Mouse (Mus musculus) forebrain, embryonic 10.5 days (tissue): ENCODE measurements around the gene Lysmd4. TPM values are rescaled to one million over a fixed set of nuclear protein-coding genes. Genes with fewer than 3 reads are reported as not detected.

ENCODE experiments used
- DNase-seq: peaks from one replicate; pipeline ENCODE4 v3.0.0-alpha.2; 2017; ENCODE audit warnings: low spot score; ENCODE audit errors: extremely low spot score
- H3K27ac ChIP-seq: fragments of 300-500 bp; sonication (generic); 2 replicates; pipeline ENCODE4 v1.5.1; 2016; ENCODE audit warnings: mild to moderate bottlenecking
- H3K27me3 ChIP-seq: fragments of 300-500 bp; sonication (generic); 2 replicates; pipeline ENCODE4 v1.6.1; 2016; ENCODE audit warnings: mild to moderate bottlenecking; ENCODE audit not compliant: poor library complexity, severe bottlenecking
- H3K36me3 ChIP-seq: fragments of 300-500 bp; sonication (generic); replicated peaks from 2 replicates; pipeline ENCODE4 v1.6.1; 2016; ENCODE audit warnings: mild to moderate bottlenecking, moderate library complexity
- H3K4me1 ChIP-seq: fragments of 300-500 bp; sonication (generic); 2 replicates; pipeline ENCODE4 v1.6.1; 2016
- H3K4me3 ChIP-seq: fragments of 300-500 bp; sonication (generic); 2 replicates; pipeline ENCODE4 v1.5.1; 2016; ENCODE audit warnings: mild to moderate bottlenecking, moderate library complexity
- H3K9me3 ChIP-seq: fragments of 300-500 bp; sonication (generic); 2 replicates; pipeline ENCODE4 v1.6.1; 2016; ENCODE audit warnings: mild to moderate bottlenecking, moderate library complexity
- whole genome bisulfite sequencing: fragments of 180-500 bp; shearing (Covaris S2); methylation state at CpG from one replicate; pipeline ENCODE4 v1.1.7; 2016; 5-methylcytosine and 5-hydroxymethylcytosine counted together
- polyA plus RNA-seq: library from polyadenylated mRNA; unstranded; fragments of >200 nt; fragmentation: Nextera tagmentation; extraction: Ambion mirVana; gene quantifications from 2 replicates; pipeline ENCODE4 v1.2.1, GENCODE M21; 2016

Gene Lysmd4
- polyA plus RNA-seq, 1 experiment from 2014 or later, result 11.2 TPM

- no peaks in the 10 kb centered on the region for H3K27me3 ChIP-seq
- no peak for DNase-seq
- H3K4me3 ChIP-seq, result no peak overlapping the region
- WGBS, result 95% methylated on average over 3 of the region's 3 CpGs
- no peaks in the 10 kb centered on the region for H3K9me3 ChIP-seq
- H3K36me3 ChIP-seq, result peaks cover 17% of the 10 kb centered on the region
- no peaks in the 10 kb centered on the region for H3K4me1 ChIP-seq
- H3K27ac ChIP-seq, result no peak overlapping the region
These were observed 84.7 kb downstream of the Lysmd4 start for GRCm38 (mm10) chr7:67307078-67307477.

GRCm38 (mm10) chr7:67308102-67308501, 85.8 kb downstream of the Lysmd4 start:
- WGBS, result 92% methylated on average over 2 of the region's 2 CpGs
- no peaks in the 10 kb centered on the region for H3K9me3 ChIP-seq
- H3K4me1 ChIP-seq, result no peaks in the 10 kb centered on the region
- no peaks in the 10 kb centered on the region for H3K27me3 ChIP-seq
- H3K27ac ChIP-seq, result no peak overlapping the region
- no peak for DNase-seq
- H3K4me3 ChIP-seq, result no peak overlapping the region
- peaks cover 17% of the 10 kb centered on the region for H3K36me3 ChIP-seq

- no peak for DNase-seq
- Histone ChIP-seq H3K4me3 (no peak overlapping the region), H3K27ac (no peak overlapping the region), H3K36me3 (peaks cover 12% of the 10 kb centered on the region; the same call in 1 of the 2 replicates), H3K27me3 (no peaks in the 10 kb centered on the region), H3K9me3 (no peaks in the 10 kb centered on the region), H3K4me1 (no peaks in the 10 kb centered on the region)
- WGBS, result 97% methylated on average over 2 of the region's 2 CpGs
These were observed 87.8 kb downstream of the Lysmd4 start for GRCm38 (mm10) chr7:67310151-67310550.

GRCm38 (mm10) chr7:67313200-67313599, 90.9 kb downstream of the Lysmd4 start:
- DNase-seq, result no peak
- no peaks in the 10 kb centered on the region for H3K9me3 ChIP-seq
- H3K27ac ChIP-seq, result no peak overlapping the region
- peaks cover 17% of the 10 kb centered on the region; the same call in 1 of the 2 replicates for H3K36me3 ChIP-seq
- no peaks in the 10 kb centered on the region for H3K4me1 ChIP-seq
- no peak overlapping the region for H3K4me3 ChIP-seq
- 93% methylated on average over 3 of the region's 3 CpGs for WGBS
- no peaks in the 10 kb centered on the region for H3K27me3 ChIP-seq

- H3K4me1 ChIP-seq, result no peaks in the 10 kb centered on the region
- no peaks in the 10 kb centered on the region for H3K9me3 ChIP-seq
- DNase-seq, result no peak
- no peak overlapping the region for H3K4me3 ChIP-seq
- H3K27me3 ChIP-seq, result no peaks in the 10 kb centered on the region
- no peak overlapping the region for H3K27ac ChIP-seq
- H3K36me3 ChIP-seq, result 0 out of 2 replicates have a peak, but pooled peaks cover 10% of the 10 kb centered on the region
These were observed 96.4 kb downstream of the Lysmd4 start for GRCm38 (mm10) chr7:67318697-67319096.

- H3K4me1 ChIP-seq, result no peaks in the 10 kb centered on the region
- no peaks in the 10 kb centered on the region for H3K27me3 ChIP-seq
- WGBS, result 82% methylated on average over 1 of the region's 1 CpGs
- 0 out of 2 replicates have a peak, but pooled peaks cover 3% of the 10 kb centered on the region for H3K36me3 ChIP-seq
- no peak for DNase-seq
- H3K4me3 ChIP-seq, result no peak overlapping the region
- H3K27ac ChIP-seq, result no peak overlapping the region
- H3K9me3 ChIP-seq, result no peaks in the 10 kb centered on the region
These were observed 98.0 kb downstream of the Lysmd4 start for GRCm38 (mm10) chr7:67320359-67320758.

- WGBS, result 88% methylated on average over 7 of the region's 7 CpGs
- Histone ChIP-seq H3K4me1 (no peaks in the 10 kb centered on the region), H3K4me3 (no peak overlapping the region), H3K36me3 (peaks cover 16% of the 10 kb centered on the region), H3K27me3 (no peaks in the 10 kb centered on the region), H3K27ac (no peak overlapping the region), H3K9me3 (peaks cover 2% of the 10 kb centered on the region; the same call in 1 of the 2 replicates)
- no peak for DNase-seq
These were observed 119.8 kb downstream of the Lysmd4 start for GRCm38 (mm10) chr7:67342067-67342625.

- peaks cover 14% of the 10 kb centered on the region for H3K36me3 ChIP-seq
- WGBS, result 89% methylated on average over 1 of the region's 1 CpGs
- H3K27me3 ChIP-seq, result no peaks in the 10 kb centered on the region
- no peak for DNase-seq
- H3K4me1 ChIP-seq, result no peaks in the 10 kb centered on the region
- H3K27ac ChIP-seq, result no peak overlapping the region
- no peak overlapping the region for H3K4me3 ChIP-seq
- no peaks in the 10 kb centered on the region for H3K9me3 ChIP-seq
These were observed 122.1 kb downstream of the Lysmd4 start for GRCm38 (mm10) chr7:67344443-67344842.

- DNase-seq, result no peak
- Histone ChIP-seq H3K27me3 (no peaks in the 10 kb centered on the region), H3K4me3 (no peak overlapping the region), H3K9me3 (peaks cover 14% of the 10 kb centered on the region), H3K36me3 (peaks cover 14% of the 10 kb centered on the region), H3K27ac (no peak overlapping the region), H3K4me1 (no peaks in the 10 kb centered on the region)
- WGBS, result 83% methylated on average over 4 of the region's 4 CpGs
These were observed 130.6 kb downstream of the Lysmd4 start for GRCm38 (mm10) chr7:67352989-67353388.

- H3K9me3 ChIP-seq, result peaks cover 14% of the 10 kb centered on the region
- DNase-seq, result no peak
- H3K27me3 ChIP-seq, result no peaks in the 10 kb centered on the region
- H3K27ac ChIP-seq, result no peak overlapping the region
- no peaks in the 10 kb centered on the region for H3K4me1 ChIP-seq
- WGBS, result 89% methylated on average over 6 of the region's 6 CpGs
- H3K36me3 ChIP-seq, result peaks cover 14% of the 10 kb centered on the region
- no peak overlapping the region for H3K4me3 ChIP-seq
These were observed 131.3 kb downstream of the Lysmd4 start for GRCm38 (mm10) chr7:67353667-67354066.

- no peak for DNase-seq
- H3K36me3 ChIP-seq, result peaks cover 11% of the 10 kb centered on the region
- H3K4me1 ChIP-seq, result peaks cover 5% of the 10 kb centered on the region; the same call in 1 of the 2 replicates
- 92% methylated on average over 5 of the region's 5 CpGs for WGBS
- no peak overlapping the region for H3K4me3 ChIP-seq
- H3K27ac ChIP-seq, result no peak overlapping the region
- peaks cover 14% of the 10 kb centered on the region for H3K9me3 ChIP-seq
- no peaks in the 10 kb centered on the region for H3K27me3 ChIP-seq
These were observed 133.5 kb downstream of the Lysmd4 start for GRCm38 (mm10) chr7:67355870-67356269.
